Mouse (Mus musculus): Measurements from ENCODE around the gene Wfs1. TPM values are rescaled to one million over a fixed set of nuclear protein-coding genes. Genes with fewer than 3 reads are reported as not detected.
A peak's percentile ranks its signal among the peaks of the same experiment; 100 is the strongest.
"Not testable (repeated sequence)": the region's sequence is repeated elsewhere in the genome, so short reads cannot be mapped to it uniquely, and the experiment has no call there.

The Wfs1 gene
- total and polyA plus RNA-seq, 2 experiments: 2.1 to 8.8 TPM

GRCm38 (mm10) chr5:36948831-36949230 lies 40.2 kb downstream of the Wfs1 start:
- H3K36me3 ChIP-seq (ENCODE audit: control insufficient read depth, insufficient read depth, low read length): no peaks in the 10 kb centered on the region
- H3K27me3 ChIP-seq (ENCODE audit: control insufficient read depth, insufficient read depth, low read length): no peaks in the 10 kb centered on the region
- TF ChIP-seq CTCF (IDR thresholded peaks at IDR 0.05; ENCODE audit: low read depth, low read length) (peak; percentile 93), POLR2A (IDR thresholded peaks at IDR 0.05; ENCODE audit: extremely low read depth, insufficient read depth, low read length) (no peak)
- H3K4me3 ChIP-seq (ENCODE audit: insufficient read depth, low read depth, low read length): no peak overlapping the region
- no peak overlapping the region for H3K27ac ChIP-seq (replicated peaks; ENCODE audit: insufficient read depth, low read depth, low read length)
- no peaks in the 10 kb centered on the region for H3K4me1 ChIP-seq (ENCODE audit: control insufficient read depth, insufficient read depth, low read length)
- no peaks in the 10 kb centered on the region for H3K79me2 ChIP-seq (ENCODE audit: control insufficient read depth, insufficient read depth, low read length)
- H3K9ac ChIP-seq (ENCODE audit: low read depth, low read length): no peak overlapping the region
- peak; percentile 20 for DNase-seq (ENCODE audit: extremely low read depth, low read depth, low spot score)
- 8% methylated on average over 3 of the region's 3 CpGs for WGBS

- H3K27me3 ChIP-seq (ENCODE audit: control insufficient read depth, insufficient read depth, low read length): no peaks in the 10 kb centered on the region
- H3K27ac ChIP-seq (replicated peaks; ENCODE audit: insufficient read depth, low read depth, low read length): no peak overlapping the region
- no peaks in the 10 kb centered on the region for H3K36me3 ChIP-seq (ENCODE audit: control insufficient read depth, insufficient read depth, low read length)
- no peaks in the 10 kb centered on the region for H3K4me1 ChIP-seq (ENCODE audit: control insufficient read depth, insufficient read depth, low read length)
- H3K79me2 ChIP-seq (ENCODE audit: control insufficient read depth, insufficient read depth, low read length): no peaks in the 10 kb centered on the region
- no peak for TF ChIP-seq POLR2A (IDR thresholded peaks at IDR 0.05; ENCODE audit: extremely low read depth, insufficient read depth, low read length)
- peak; percentile 84 for TF ChIP-seq CTCF (IDR thresholded peaks at IDR 0.05; ENCODE audit: low read depth, low read length)
- 11% methylated on average over 5 of the region's 5 CpGs for WGBS
- H3K9ac ChIP-seq (ENCODE audit: low read depth, low read length): no peak overlapping the region
- H3K4me3 ChIP-seq (ENCODE audit: insufficient read depth, low read depth, low read length): no peak overlapping the region
- peak; percentile 39 for DNase-seq (ENCODE audit: extremely low read depth, low read depth, low spot score)
These were observed 42.6 kb downstream of the Wfs1 start for GRCm38 (mm10) chr5:36946445-36946844.

- Histone ChIP-seq H3K27ac (replicated peaks; ENCODE audit: insufficient read depth, low read depth, low read length) (no peak overlapping the region), H3K4me1 (ENCODE audit: control insufficient read depth, insufficient read depth, low read length) (no peaks in the 10 kb centered on the region), H3K9ac (ENCODE audit: low read depth, low read length) (no peak overlapping the region), H3K79me2 (ENCODE audit: control insufficient read depth, insufficient read depth, low read length) (no peaks in the 10 kb centered on the region), H3K36me3 (ENCODE audit: control insufficient read depth, insufficient read depth, low read length) (no peaks in the 10 kb centered on the region), H3K4me3 (ENCODE audit: insufficient read depth, low read depth, low read length) (no peak overlapping the region), H3K27me3 (ENCODE audit: control insufficient read depth, insufficient read depth, low read length) (no peaks in the 10 kb centered on the region)
- TF ChIP-seq CTCF (IDR thresholded peaks at IDR 0.05; ENCODE audit: low read depth, low read length) (no peak), POLR2A (IDR thresholded peaks at IDR 0.05; ENCODE audit: extremely low read depth, insufficient read depth, low read length) (no peak)
- 66% methylated on average over 2 of the region's 2 CpGs for WGBS
- DNase-seq (ENCODE audit: extremely low read depth, low read depth, low spot score): no peak
These were observed 43.3 kb downstream of the Wfs1 start for GRCm38 (mm10) chr5:36945713-36946112.

- TF ChIP-seq POLR2A (IDR thresholded peaks at IDR 0.05; ENCODE audit: extremely low read depth, insufficient read depth, low read length): no peak
- Histone ChIP-seq H3K27ac (replicated peaks; ENCODE audit: insufficient read depth, low read depth, low read length) (no peak overlapping the region), H3K9ac (ENCODE audit: low read depth, low read length) (no peak overlapping the region), H3K79me2 (ENCODE audit: control insufficient read depth, insufficient read depth, low read length) (no peaks in the 10 kb centered on the region), H3K4me1 (ENCODE audit: control insufficient read depth, insufficient read depth, low read length) (no peaks in the 10 kb centered on the region), H3K27me3 (ENCODE audit: control insufficient read depth, insufficient read depth, low read length) (no peaks in the 10 kb centered on the region), H3K36me3 (ENCODE audit: control insufficient read depth, insufficient read depth, low read length) (no peaks in the 10 kb centered on the region), H3K4me3 (ENCODE audit: insufficient read depth, low read depth, low read length) (no peak overlapping the region)
- no peak for DNase-seq (ENCODE audit: extremely low read depth, low read depth, low spot score)
- 51% methylated on average over 8 of the region's 8 CpGs for WGBS
These were observed 43.8 kb downstream of the Wfs1 start for GRCm38 (mm10) chr5:36945102-36945701.

GRCm38 (mm10) chr5:36944552-36944951 lies 44.5 kb downstream of the Wfs1 start:
- TF ChIP-seq POLR2A (IDR thresholded peaks at IDR 0.05; ENCODE audit: extremely low read depth, insufficient read depth, low read length) (no peak), CTCF (IDR thresholded peaks at IDR 0.05; ENCODE audit: low read depth, low read length) (no peak)
- DNase-seq (ENCODE audit: extremely low read depth, low read depth, low spot score): no peak
- Histone ChIP-seq H3K36me3 (ENCODE audit: control insufficient read depth, insufficient read depth, low read length) (no peaks in the 10 kb centered on the region), H3K4me3 (ENCODE audit: insufficient read depth, low read depth, low read length) (no peak overlapping the region), H3K9ac (ENCODE audit: low read depth, low read length) (no peak overlapping the region), H3K27ac (replicated peaks; ENCODE audit: insufficient read depth, low read depth, low read length) (no peak overlapping the region), H3K4me1 (ENCODE audit: control insufficient read depth, insufficient read depth, low read length) (no peaks in the 10 kb centered on the region), H3K27me3 (ENCODE audit: control insufficient read depth, insufficient read depth, low read length) (no peaks in the 10 kb centered on the region), H3K79me2 (ENCODE audit: control insufficient read depth, insufficient read depth, low read length) (no peaks in the 10 kb centered on the region)
- 56% methylated on average over 5 of the region's 5 CpGs for WGBS

- Histone ChIP-seq H3K4me3 (ENCODE audit: insufficient read depth, low read depth, low read length) (no peak overlapping the region), H3K27me3 (ENCODE audit: control insufficient read depth, insufficient read depth, low read length) (no peaks in the 10 kb centered on the region), H3K27ac (replicated peaks; ENCODE audit: insufficient read depth, low read depth, low read length) (no peak overlapping the region), H3K9ac (ENCODE audit: low read depth, low read length) (no peak overlapping the region), H3K36me3 (ENCODE audit: control insufficient read depth, insufficient read depth, low read length) (no peaks in the 10 kb centered on the region), H3K4me1 (ENCODE audit: control insufficient read depth, insufficient read depth, low read length) (no peaks in the 10 kb centered on the region), H3K79me2 (ENCODE audit: control insufficient read depth, insufficient read depth, low read length) (no peaks in the 10 kb centered on the region)
- no peak for DNase-seq (ENCODE audit: extremely low read depth, low read depth, low spot score)
- no peak for TF ChIP-seq POLR2A (IDR thresholded peaks at IDR 0.05; ENCODE audit: extremely low read depth, insufficient read depth, low read length)
- TF ChIP-seq CTCF (IDR thresholded peaks at IDR 0.05; ENCODE audit: low read depth, low read length): peak; percentile 14; the same call in 1 of the 2 replicates
- WGBS: 86% methylated on average over 2 of the region's 2 CpGs
These were observed 46.6 kb downstream of the Wfs1 start for GRCm38 (mm10) chr5:36942446-36942845.

GRCm38 (mm10) chr5:36938991-36939390 lies 50.0 kb downstream of the Wfs1 start:
- not testable (repeated sequence) for H3K4me3 ChIP-seq (ENCODE audit: insufficient read depth, low read depth, low read length); H3K27ac ChIP-seq (replicated peaks; ENCODE audit: insufficient read depth, low read depth, low read length); H3K79me2 ChIP-seq (ENCODE audit: control insufficient read depth, insufficient read depth, low read length); H3K4me1 ChIP-seq (ENCODE audit: control insufficient read depth, insufficient read depth, low read length); DNase-seq (ENCODE audit: extremely low read depth, low read depth, low spot score); H3K36me3 ChIP-seq (ENCODE audit: control insufficient read depth, insufficient read depth, low read length); H3K9ac ChIP-seq (ENCODE audit: low read depth, low read length); H3K27me3 ChIP-seq (ENCODE audit: control insufficient read depth, insufficient read depth, low read length)
- 55% methylated on average over 2 of the region's 2 CpGs for WGBS
